Mouse (Mus musculus) cerebellum, adult 2 months (tissue): ENCODE results near the gene Armh3.

Experiments used
- CTCF ChIP-seq: fragments of 200-500 bp; IDR thresholded peaks from 2 replicates; pipeline ENCODE4 v1.5.1; 2011; ENCODE audit warnings: low read depth, mild to moderate bottlenecking, control low read depth, low read length, moderate library complexity, borderline replicate concordance; ENCODE audit not compliant: insufficient read depth
- POLR2A ChIP-seq: fragments of 200-500 bp; IDR thresholded peaks from 2 replicates; pipeline ENCODE4 v1.6.1; 2011; ENCODE audit warnings: low read length, control low read depth, borderline replicate concordance; ENCODE audit not compliant: insufficient read depth

- TF ChIP-seq CTCF: no peak
- TF ChIP-seq POLR2A: no peak
These were observed 172.1 kb downstream of the Armh3 start for GRCm38 (mm10) chr19:45826146-45826545.
